Mouse (Mus musculus) CD4-positive helper T cell, adult 2 months (primary cell): ENCODE data around the gene Hoxa4.

Source experiments
- DNase-seq: peaks from one replicate; pipeline ENCODE4 v3.0.0-alpha.2; 2012; ENCODE audit warnings: low read depth, missing footprints, low spot score

Hoxa4 gene

GRCm38 (mm10) chr6:52228475-52229465 lies 37.2 kb upstream of the Hoxa4 start:
- DNase-seq: no peak

DNA sequence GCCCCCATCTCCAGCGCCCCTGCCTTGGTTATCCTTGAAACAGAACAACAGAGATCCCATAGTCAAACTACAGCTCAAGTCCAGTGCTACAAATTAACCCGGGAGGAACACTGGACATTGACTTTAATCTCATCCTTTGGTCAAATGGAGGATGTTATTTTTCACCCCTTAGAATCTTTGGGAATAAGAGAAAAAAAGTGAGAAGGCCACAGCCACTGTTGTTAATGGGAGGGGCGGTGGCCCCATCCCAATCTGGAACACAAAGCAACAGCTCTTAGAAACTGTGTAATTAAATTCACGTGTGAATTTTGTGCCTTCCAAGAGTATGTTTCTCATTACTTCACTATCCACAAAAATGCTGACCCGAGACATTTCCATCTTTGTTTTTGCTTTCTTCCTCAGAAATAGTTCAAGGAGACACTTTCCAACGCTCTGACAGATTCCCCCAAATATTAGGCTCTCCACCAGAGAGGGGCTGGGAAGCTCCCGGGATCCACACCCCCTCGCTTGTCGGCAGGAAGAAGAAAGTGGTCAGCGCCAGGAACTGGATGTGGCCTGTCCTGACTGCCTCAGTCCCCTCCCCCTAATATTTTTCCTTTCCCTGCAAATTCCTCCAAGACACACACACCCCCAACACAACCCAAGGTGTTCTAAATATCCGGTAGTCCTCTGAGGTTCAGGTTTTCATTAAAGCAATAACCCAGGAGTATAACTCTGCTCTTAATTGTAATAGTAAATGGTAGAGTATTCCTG lies 36.1 kb upstream of the Hoxa4 start:
- no peak for DNase-seq

DNA sequence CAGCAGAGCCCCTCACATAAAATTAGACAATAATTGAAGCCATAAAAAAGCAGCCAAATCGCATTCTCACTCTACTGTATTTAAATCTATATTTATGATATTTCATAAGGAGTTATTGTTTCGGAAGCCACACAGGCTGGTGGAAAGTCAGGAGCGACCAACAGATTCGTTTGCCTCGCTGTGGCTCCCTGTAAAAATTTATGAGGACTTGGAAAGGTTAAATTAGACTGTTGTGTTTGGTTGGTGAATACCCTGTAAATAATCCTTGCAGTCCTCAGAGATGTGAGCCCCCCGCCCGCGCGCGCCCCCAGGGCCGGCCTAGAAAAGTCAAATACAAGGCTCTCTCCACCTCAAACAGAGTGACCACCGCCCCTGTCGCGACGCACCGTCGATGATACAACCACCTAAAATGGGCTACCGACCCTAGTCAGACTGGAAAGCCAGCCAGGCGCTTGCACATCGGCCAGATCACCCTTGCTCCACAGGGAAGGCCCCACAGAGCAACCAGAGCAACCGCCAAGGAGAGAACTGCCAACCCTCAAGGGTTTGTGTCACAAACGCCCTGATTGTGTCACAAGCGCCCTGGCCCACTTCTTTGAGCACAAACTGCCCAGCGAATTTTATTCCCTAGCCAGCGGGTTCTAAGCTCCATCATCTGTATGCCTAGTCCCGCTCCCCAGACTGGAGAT lies 35.2 kb upstream of the Hoxa4 start:
- no peak for DNase-seq

- no peak for DNase-seq
Observed at GRCm38 (mm10) chr6:52225612-52226568, 34.3 kb upstream of the Hoxa4 start.

GRCm38 (mm10) chr6:52224895-52225611 lies 33.5 kb upstream of the Hoxa4 start:
- no peak for DNase-seq

DNA sequence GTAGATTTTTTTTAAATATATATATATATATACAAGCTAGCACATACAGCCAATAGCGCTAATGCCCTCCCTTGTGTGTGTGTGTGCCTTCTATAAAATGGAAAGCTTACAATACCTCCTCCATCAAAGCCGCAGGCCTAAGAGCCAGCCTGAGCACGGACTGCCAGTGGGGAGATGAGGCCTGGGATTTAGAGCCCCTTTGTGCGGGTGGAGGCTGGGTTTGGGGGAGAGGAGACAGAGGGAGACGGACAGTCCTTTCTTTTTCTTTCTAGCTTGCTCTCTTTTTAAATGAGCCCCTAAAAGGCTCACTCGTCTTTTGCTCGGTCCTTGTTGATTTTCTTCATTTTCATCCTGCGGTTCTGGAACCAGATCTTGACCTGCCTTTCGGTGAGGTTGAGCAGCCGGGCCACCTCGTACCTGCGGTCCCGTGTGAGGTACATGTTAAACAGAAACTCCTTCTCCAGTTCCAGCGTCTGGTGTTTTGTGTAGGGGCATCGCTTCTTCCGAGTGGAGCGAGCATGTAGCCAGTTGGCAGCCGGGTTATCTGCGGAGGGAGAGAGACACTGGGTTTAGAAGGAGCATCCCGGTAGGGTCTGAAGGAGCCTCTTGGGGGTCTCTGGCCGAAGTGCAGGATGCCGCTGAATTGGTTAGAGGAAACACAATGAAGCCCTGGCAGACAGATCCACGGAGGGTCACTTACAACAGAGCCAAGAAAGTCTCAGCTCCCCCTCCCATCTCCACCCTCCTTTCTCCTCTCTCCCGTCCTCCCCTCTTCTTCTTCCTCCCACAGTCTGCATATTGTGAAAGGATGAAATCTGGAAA lies 32.6 kb upstream of the Hoxa4 start:
- no peak for DNase-seq

GRCm38 (mm10) chr6:52222729-52223128 lies 31.2 kb upstream of the Hoxa4 start:
- no peak for DNase-seq

GRCm38 (mm10) chr6:52221993-52222685 lies 30.6 kb upstream of the Hoxa4 start:
- DNase-seq: no peak

GRCm38 (mm10) chr6:52221337-52221992 lies 29.9 kb upstream of the Hoxa4 start, which contains the start of gene Hoxa7:
Gene Hoxa7, minus strand, starts transcription at chr6:52221854.
- peak; percentile 84 for DNase-seq

DNA sequence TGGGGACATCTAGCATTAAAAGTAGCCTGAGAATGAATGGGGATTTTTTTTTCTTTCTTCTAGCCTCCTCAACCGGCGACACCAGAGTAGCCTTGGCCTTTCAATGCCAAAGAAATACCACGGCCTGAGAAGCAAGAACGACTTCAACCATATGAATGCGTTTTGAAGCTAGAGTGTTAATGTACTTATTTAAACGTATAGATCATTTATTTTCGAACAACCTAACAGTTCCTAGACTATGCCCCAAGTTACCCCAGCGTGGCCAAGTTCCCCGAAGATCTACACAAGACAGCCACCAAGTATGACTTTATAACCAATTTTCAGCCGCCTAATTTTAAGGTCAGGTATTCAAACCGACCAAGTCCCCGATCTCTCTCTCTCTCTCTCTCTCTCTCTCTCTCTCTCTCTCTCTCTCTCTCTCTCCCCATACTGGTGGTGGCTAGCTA lies 29.3 kb upstream of the Hoxa4 start:
- no peak for DNase-seq

GRCm38 (mm10) chr6:52220003-52220864 lies 28.7 kb upstream of the Hoxa4 start:
- no peak for DNase-seq

DNA sequence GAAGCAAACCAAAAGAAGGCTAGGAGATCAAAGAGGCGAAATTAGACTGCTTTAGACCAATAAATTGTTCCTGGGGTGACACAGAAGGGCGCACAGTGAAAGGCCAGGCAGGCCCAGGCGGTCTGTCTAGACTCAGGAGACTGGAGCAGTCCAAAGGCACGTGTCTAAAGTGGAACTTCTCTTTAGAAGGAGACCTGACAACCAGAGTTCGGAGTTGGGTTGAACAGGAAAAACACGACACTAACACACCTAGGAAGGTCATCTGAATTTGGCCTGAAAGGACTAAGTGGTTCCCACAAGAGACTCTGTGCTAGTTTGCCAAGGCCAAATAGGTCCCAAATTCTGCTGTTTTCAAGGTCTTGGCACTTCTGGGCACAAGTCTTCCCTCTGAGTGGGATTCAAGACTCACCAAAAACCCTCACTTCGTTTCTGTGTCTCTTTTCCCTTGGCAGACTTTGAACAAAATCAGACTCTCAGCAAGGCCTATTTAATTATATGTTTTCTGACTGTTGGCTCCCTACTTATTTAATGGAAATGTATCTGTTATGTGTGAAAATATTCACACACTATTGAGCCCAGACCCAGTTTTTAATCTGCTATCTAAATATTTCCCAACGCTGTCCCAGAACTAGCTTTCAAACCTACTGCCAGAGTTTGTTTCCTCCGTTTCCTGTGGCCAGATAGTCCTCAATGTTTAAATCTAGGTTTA lies 27.8 kb upstream of the Hoxa4 start:
- DNase-seq: no peak

DNA sequence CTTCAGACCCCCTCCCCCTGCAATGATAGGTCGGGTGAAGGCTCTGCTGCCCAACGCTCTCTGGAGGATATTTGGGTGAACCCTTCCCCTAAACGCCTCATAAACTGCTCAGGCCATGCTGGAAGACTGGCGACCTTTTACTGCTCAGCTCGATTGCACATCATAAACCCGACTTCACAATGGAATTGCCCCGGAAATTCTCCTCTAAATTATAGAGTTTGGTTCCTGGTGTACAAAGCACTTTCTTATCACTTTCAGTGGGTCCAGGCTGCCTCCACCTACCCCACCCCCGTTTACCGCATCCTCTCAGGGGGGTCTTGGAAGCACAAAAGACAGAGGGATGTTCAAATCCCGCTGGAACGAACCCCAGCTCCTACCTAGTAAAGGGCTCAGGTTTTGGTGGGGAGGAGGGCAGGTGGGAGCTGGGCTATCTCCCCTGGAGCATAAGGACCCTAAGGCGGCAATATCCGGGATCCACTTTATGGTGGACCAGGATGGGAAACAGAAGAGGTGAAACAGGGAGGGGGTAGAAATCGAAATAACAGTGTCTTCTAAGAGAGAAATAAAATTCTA lies 27.2 kb upstream of the Hoxa4 start:
- no peak for DNase-seq

GRCm38 (mm10) chr6:52217895-52218642 lies 26.5 kb upstream of the Hoxa4 start:
- DNase-seq: peak; percentile 27

GRCm38 (mm10) chr6:52217459-52217768 lies 25.9 kb upstream of the Hoxa4 start:
- DNase-seq: peak; percentile 58
